Mouse (Mus musculus): Measurements from ENCODE around the gene Scn8a. TPM values are rescaled to one million over a fixed set of nuclear protein-coding genes. Genes with fewer than 3 reads are reported as not detected.

Gene Scn8a
- polyA plus RNA-seq, 1 experiment from 2014 or later, result 19.8 TPM

DNA sequence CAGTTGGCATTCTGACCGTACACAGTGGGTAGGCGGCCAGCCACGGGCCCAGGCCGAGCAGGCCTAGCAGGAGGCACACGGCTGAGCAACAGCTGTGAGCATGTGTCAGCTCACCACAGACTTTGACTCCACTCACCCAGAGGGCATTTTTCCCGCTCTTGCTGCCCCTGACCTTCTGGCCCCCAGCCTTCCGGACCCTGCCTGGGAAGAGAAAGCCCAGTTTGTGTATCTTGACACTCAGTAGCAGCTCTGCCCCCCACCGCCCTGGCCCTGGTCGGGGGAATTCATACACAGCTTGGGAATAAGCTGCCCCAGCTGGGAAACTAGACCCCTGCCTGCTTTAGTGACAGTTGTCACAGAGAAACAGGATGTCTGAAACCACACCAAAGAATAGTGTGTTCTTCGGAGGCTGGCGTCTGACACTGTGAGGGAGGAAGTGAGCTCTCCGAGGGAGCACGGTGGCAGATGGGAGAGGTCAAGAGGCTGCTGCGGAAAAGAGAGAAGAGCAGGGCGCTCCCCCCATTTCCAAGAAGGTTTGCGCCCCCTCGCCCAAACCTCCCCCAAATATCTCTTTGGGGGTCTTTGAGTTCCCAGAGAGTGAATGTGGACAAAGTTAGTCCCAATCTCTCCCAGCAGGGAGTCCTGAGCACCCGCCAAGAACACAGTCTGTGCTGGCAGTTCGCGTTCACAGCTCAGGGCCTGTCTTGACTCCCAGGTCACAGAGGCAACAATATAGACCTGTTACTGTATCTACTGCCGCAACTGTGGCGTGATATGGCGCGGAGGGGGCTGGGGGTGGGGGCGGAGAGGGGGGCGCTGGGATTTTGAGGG is 24.4 kb upstream of the Scn8a start:
- 0 out of 2 replicates have a peak overlapping the region, but pooled peaks have one; percentile 3 for H3K4me2 ChIP-seq (replicated peaks)
- no peak overlapping the region for H3K4me3 ChIP-seq
- H3K36me3 ChIP-seq, result no peaks in the 10 kb centered on the region
- 56% methylated on average over 26 of the region's 26 CpGs for WGBS
- no peak overlapping the region for H3K9ac ChIP-seq
- peaks cover 6% of the 10 kb centered on the region for H3K4me1 ChIP-seq
- H3K27ac ChIP-seq, result peak overlapping the region; percentile 42; the same call in 1 of the 2 replicates
- no peaks in the 10 kb centered on the region for H3K27me3 ChIP-seq (replicated peaks)
- no peaks in the 10 kb centered on the region; the same call in 1 of the 2 replicates for H3K9me3 ChIP-seq
- no peak for ATAC-seq (ENCODE audit: low FRiP score, low read depth)

DNA sequence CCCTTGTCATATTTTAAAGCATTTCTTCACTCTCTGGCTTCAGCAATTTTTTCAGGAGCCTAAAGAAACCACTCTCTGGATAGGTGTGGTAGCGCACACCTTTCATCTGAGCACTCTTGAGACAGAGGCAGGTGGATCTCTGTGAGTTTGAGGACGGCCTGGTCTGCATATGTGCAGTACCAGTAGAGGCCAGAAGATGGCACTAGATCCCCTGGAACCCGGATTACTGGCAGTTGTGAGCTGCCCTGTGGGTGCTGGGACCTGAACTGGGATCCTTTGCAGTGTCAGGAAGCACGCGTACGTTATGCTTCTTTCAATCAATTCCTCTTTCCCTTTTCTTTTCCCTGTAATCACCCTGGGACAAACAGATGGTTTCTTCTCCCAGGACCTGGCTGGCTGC is 22.5 kb upstream of the Scn8a start:
- no peak overlapping the region for H3K9ac ChIP-seq
- ATAC-seq (ENCODE audit: low FRiP score, low read depth), result no peak
- no peak overlapping the region for H3K4me2 ChIP-seq (replicated peaks)
- H3K36me3 ChIP-seq, result no peaks in the 10 kb centered on the region
- WGBS, result 86% methylated on average over 6 of the region's 6 CpGs
- peaks cover 6% of the 10 kb centered on the region for H3K4me1 ChIP-seq
- no peak overlapping the region for H3K4me3 ChIP-seq
- H3K27me3 ChIP-seq (replicated peaks), result no peaks in the 10 kb centered on the region
- no peak overlapping the region for H3K27ac ChIP-seq
- H3K9me3 ChIP-seq, result no peaks in the 10 kb centered on the region; the same call in 1 of the 2 replicates

DNA sequence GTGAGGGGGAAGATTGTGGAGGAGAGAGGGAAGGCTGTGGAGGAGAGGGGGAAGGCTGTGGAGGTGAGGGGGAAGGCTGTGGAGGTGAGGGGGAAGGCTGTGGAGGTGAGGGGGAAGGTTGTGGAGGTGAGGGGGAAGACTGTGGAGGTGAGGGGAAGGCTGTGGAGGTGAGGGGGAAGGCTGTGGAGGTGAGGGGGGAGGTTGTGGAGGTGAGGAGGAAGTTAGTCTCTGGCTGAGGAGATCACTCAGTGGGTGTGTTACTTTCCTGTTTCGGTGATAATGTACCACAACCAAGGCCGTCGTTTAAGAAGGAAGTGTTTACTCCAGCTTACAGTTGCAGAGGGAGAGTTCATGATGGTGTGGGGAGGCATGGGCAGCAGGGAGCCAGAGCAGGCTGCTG is 12.1 kb upstream of the Scn8a start:
- Histone ChIP-seq H3K27ac (no peak overlapping the region), H3K9me3 (no peaks in the 10 kb centered on the region), H3K9ac (no peak overlapping the region), H3K4me1 (no peaks in the 10 kb centered on the region), H3K27me3 (replicated peaks) (no peaks in the 10 kb centered on the region), H3K4me2 (replicated peaks) (no peak overlapping the region), H3K4me3 (no peak overlapping the region), H3K36me3 (no peaks in the 10 kb centered on the region)
- ATAC-seq (ENCODE audit: low FRiP score, low read depth), result no peak
- 74% methylated on average over 3 of the region's 3 CpGs for WGBS

DNA sequence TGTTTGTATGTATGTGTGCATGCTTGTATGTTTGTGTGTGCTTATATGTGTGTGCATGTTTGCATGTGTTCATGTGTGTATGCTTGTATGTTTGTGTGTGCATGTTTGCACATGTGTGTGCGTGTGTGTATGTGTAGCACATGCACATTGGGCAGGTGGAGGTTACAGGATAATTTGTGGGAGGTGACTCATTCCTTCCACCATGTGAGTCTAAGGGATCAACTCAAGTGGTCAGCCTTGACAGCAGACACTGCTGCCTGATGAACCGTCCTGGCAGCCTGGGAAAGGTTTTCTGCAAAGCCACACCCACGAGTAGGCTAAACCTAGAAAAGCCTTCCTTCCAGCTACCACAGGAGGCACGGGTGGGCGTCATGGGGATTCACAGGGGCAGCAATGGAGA is 8.8 kb upstream of the Scn8a start:
- WGBS, result 49% methylated on average over 5 of the region's 5 CpGs

DNA sequence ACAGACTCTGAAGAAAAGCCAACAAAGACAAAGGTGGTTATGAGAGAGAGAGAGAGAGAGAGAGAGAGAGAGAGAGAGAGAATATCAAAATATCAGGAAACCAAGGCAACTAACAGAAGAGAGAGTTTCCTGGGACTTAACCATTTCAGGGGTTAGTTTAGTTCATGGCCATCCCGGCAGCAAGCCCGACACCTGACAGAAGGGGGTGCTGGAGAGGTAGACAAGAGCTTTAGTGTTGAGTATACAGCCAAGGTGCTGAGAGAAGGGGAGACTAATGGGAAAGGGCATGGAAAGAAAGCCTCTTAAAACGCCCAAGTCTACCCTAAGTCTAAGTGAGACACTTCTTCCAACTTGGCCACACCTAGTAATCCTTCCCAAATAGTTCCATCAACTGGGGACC is 4.1 kb upstream of the Scn8a start:
- H3K27me3 ChIP-seq (replicated peaks), result peaks cover 7% of the 10 kb centered on the region; the same call in 1 of the 2 replicates
- no peak overlapping the region for H3K4me2 ChIP-seq (replicated peaks)
- H3K4me1 ChIP-seq, result peaks cover 5% of the 10 kb centered on the region; the same call in 1 of the 2 replicates
- H3K36me3 ChIP-seq, result no peaks in the 10 kb centered on the region
- 0 out of 2 replicates have a peak, but pooled peaks cover 3% of the 10 kb centered on the region for H3K9me3 ChIP-seq
- no peak overlapping the region for H3K4me3 ChIP-seq
- no peak overlapping the region for H3K27ac ChIP-seq
- no peak for ATAC-seq (ENCODE audit: low FRiP score, low read depth)
- WGBS, result 34% methylated on average over 3 of the region's 3 CpGs
- H3K9ac ChIP-seq, result no peak overlapping the region

More for the DNA sequence above, 8.8 kb upstream of the Scn8a start:
- no peak for ATAC-seq (ENCODE audit: low FRiP score, low read depth)
- no peaks in the 10 kb centered on the region for H3K27me3 ChIP-seq (replicated peaks)
- H3K4me2 ChIP-seq (replicated peaks), result no peak overlapping the region
- H3K36me3 ChIP-seq, result no peaks in the 10 kb centered on the region
- 0 out of 2 replicates have a peak, but pooled peaks cover 3% of the 10 kb centered on the region for H3K9me3 ChIP-seq
- no peak overlapping the region for H3K27ac ChIP-seq
- no peak overlapping the region for H3K9ac ChIP-seq
- no peak overlapping the region for H3K4me3 ChIP-seq
- no peaks in the 10 kb centered on the region for H3K4me1 ChIP-seq

DNA sequence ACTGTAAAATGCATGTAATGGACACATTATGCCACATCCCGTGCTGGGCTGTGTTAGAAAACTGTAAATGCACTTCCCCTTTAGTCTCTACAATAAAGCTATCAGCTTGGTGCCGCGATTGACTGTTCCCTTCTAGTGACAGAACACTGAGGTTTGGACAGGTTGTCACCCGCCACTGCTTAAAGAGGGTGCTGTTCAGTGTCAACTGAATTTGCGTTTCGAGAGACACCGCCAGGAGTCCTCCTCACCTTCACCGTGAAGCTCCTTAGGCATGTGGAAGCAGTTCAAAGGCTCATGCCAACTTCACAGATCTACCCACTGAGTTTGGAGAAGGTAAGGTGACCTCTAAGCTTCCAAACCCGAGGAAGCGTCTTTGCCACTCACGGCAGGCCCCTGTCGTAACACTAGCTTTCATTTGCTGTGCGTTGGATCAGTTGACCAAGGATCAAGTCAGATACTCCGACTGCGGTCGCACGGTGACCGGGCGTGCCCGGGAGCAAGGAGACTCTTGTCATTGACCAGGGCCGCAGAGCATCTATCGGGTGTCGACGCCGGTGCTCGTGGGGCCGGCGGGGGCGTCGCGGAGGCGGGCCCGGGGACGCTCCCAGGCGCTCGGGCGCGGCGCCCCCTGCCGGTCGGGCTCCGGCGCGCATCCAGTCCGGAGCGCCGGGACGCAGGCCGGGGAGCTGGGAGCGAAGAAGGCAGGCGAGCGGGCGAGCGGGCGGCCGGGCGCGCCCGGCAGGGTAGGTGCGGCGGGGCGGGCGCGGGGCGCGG is 530 bp downstream of the Scn8a start:
- WGBS, result 3% methylated on average over 52 of the region's 66 CpGs
- Histone ChIP-seq H3K4me3 (peak overlapping the region; percentile 93), H3K36me3 (no peaks in the 10 kb centered on the region), H3K27ac (no peak overlapping the region), H3K4me2 (replicated peaks) (peak overlapping the region; percentile 59), H3K9me3 (0 out of 2 replicates have a peak, but pooled peaks cover 3% of the 10 kb centered on the region), H3K4me1 (peaks cover 28% of the 10 kb centered on the region), H3K9ac (peak overlapping the region; percentile 29; the same call in 1 of the 2 replicates), H3K27me3 (replicated peaks) (peaks cover 18% of the 10 kb centered on the region)
- peak; percentile 72 for ATAC-seq (ENCODE audit: low FRiP score, low read depth)

DNA sequence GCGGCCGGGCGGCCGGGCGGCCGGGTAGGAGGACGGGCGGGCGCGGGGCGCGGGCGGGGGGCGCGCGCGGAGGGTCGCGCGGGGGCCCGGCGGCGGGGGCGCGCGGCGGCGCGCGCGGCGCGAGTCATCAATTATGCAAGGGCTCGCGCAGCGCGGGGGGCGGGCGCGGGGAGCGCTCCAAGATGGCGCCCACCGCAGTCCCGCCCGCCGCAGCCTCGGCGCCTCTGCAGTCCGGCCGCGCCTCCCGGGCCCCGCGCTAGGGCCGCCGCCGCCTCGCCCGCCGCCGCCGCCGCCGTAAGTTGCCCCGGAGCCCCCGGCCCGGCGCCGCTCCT is 1.1 kb downstream of the Scn8a start:
- H3K4me1 ChIP-seq, result peaks cover 28% of the 10 kb centered on the region
- H3K27me3 ChIP-seq (replicated peaks), result peaks cover 18% of the 10 kb centered on the region
- H3K36me3 ChIP-seq, result no peaks in the 10 kb centered on the region
- WGBS, result under 1% methylated on average over 43 of the region's 69 CpGs
- H3K9ac ChIP-seq, result peak overlapping the region; percentile 97
- H3K9me3 ChIP-seq, result 0 out of 2 replicates have a peak, but pooled peaks cover 1% of the 10 kb centered on the region
- H3K4me2 ChIP-seq (replicated peaks), result peak overlapping the region; percentile 91
- H3K27ac ChIP-seq, result peak overlapping the region; percentile 78
- peak overlapping the region; percentile 93 for H3K4me3 ChIP-seq
- ATAC-seq (ENCODE audit: low FRiP score, low read depth), result peak; percentile 42

DNA sequence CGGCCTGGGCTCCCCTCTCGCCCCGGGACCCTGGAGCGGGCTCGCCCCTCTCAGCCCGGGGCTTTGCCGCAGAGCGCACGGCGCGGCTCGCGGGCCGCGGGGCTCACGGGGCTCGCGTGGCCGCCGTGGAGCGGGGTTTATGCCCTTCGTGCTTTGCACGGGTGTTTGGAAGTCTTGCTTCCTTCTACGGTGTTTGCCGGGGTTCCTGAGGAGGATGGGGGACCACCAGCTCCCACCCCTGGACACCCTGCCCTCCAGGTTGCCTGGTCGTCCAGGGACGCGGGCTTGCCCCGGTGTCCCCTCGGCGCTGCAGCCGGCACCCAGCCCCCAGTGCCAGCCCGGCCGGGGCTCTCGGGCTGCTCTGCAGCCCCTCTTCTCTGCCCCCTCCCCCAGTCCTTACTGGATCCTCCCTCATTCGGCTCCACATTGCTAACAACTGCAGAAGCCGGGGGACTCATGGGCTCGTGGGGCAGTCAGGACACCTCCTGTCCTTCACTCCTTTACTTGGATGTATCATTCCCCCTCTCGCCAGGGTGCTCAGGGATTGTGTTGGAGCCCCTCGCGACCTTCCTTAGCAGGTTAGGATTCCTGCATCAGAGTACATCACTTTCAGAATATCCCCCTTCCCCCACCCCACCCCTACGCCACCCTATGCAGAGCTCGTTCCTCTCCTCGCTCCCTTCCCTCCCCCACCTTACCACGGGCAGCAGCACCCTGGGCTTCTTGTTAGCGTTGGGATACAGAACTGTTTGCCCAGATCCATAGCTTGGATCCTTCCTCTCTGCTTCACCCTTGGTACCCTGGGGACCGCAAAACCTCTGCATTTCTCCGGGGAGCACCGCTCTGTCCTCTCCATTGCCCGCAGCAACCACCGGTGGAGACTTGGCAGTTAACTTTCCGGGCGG is 1.7 kb downstream of the Scn8a start:
- H3K4me3 ChIP-seq, result peak overlapping the region; percentile 93
- no peaks in the 10 kb centered on the region for H3K36me3 ChIP-seq
- H3K27me3 ChIP-seq (replicated peaks), result peaks cover 18% of the 10 kb centered on the region
- no peaks in the 10 kb centered on the region for H3K9me3 ChIP-seq
- H3K4me1 ChIP-seq, result peaks cover 28% of the 10 kb centered on the region
- H3K4me2 ChIP-seq (replicated peaks), result peak overlapping the region; percentile 91
- WGBS, result under 1% methylated on average over 53 of the region's 53 CpGs
- ATAC-seq (ENCODE audit: low FRiP score, low read depth), result peak; percentile 61
- H3K27ac ChIP-seq, result peak overlapping the region; percentile 78
- H3K9ac ChIP-seq, result peak overlapping the region; percentile 97

DNA sequence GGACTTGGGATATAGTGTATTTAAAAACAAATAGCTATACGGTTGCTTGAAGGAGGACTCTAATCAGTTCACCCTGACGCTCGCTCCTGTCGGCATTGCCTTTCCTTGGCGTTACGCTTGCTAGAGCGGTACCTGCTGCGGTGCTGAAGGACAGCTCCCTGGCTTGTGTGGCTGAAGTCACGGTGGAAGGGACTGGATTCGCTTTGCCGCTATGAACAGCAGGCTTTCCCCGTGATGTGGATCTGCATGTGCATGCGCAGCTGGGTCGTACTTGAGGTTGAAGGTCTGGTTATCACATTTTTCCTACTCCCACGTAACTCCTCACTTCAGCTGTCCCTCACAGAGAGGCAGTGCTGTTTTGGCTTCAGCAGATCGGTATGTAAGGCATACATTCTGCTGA is 3.5 kb downstream of the Scn8a start:
- no peaks in the 10 kb centered on the region for H3K36me3 ChIP-seq
- H3K9ac ChIP-seq, result no peak overlapping the region
- H3K9me3 ChIP-seq, result no peaks in the 10 kb centered on the region
- H3K27me3 ChIP-seq (replicated peaks), result peaks cover 18% of the 10 kb centered on the region
- no peak overlapping the region for H3K4me3 ChIP-seq
- no peak for ATAC-seq (ENCODE audit: low FRiP score, low read depth)
- H3K4me2 ChIP-seq (replicated peaks), result peak overlapping the region; percentile 91
- 5% methylated on average over 16 of the region's 16 CpGs for WGBS
- H3K27ac ChIP-seq, result no peak overlapping the region
- peaks cover 28% of the 10 kb centered on the region for H3K4me1 ChIP-seq

DNA sequence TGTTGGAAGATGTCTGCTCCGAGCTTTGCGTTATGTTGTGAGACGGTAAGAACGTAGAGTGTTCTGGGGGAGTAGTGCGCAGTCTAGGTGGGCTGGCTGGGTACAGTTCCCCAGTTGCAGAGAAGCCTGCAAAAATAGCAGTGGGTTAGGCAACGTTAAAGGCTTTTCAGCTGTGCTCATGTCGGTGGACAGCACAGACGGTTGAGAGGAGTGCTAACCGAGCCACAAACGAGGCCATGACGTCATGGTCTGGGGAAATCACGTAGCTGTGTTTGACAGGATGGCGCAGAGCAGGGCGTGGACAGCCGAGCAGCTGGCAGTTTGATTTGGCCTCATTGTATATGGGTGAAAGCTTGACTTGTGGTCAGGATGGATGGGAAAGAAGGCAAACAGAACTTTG is 9.4 kb downstream of the Scn8a start:
- H3K36me3 ChIP-seq, result no peaks in the 10 kb centered on the region
- H3K4me1 ChIP-seq, result peaks cover 5% of the 10 kb centered on the region; the same call in 1 of the 2 replicates
- H3K27me3 ChIP-seq (replicated peaks), result no peaks in the 10 kb centered on the region
- ATAC-seq (ENCODE audit: low FRiP score, low read depth), result no peak
- H3K9me3 ChIP-seq, result no peaks in the 10 kb centered on the region
- H3K4me2 ChIP-seq (replicated peaks), result no peak overlapping the region
- WGBS, result 66% methylated on average over 15 of the region's 15 CpGs
- no peak overlapping the region for H3K4me3 ChIP-seq
- no peak overlapping the region for H3K27ac ChIP-seq
- H3K9ac ChIP-seq, result no peak overlapping the region

DNA sequence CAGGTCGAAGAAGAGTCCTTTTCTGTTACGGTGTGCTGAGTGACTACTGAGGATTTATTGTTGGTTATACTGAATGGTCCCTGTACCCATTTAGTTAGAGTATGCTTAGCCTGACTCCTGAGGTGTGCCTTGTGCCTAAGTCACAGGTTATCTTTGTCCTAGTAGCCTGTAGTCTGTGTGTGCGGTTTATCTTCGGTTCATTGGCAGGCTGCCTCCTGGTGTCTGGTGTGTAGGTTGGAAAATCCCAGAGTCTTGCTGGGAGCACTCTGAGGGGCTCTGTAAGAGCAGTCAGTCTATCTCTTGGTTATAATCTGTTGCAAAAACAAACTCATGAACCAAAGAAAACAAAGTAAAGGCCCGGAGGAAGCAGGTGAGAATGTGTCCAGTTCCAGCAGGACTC is 11.7 kb downstream of the Scn8a start:
- 83% methylated on average over 5 of the region's 5 CpGs for WGBS
- no peak for ATAC-seq (ENCODE audit: low FRiP score, low read depth)

More for the DNA sequence above, 11.7 kb downstream of the Scn8a start:
- H3K4me2 ChIP-seq (replicated peaks), result no peak overlapping the region
- no peaks in the 10 kb centered on the region for H3K27me3 ChIP-seq (replicated peaks)
- H3K4me1 ChIP-seq, result peaks cover 5% of the 10 kb centered on the region; the same call in 1 of the 2 replicates
- no peak overlapping the region for H3K4me3 ChIP-seq
- no peaks in the 10 kb centered on the region for H3K36me3 ChIP-seq
- H3K9ac ChIP-seq, result no peak overlapping the region
- no peaks in the 10 kb centered on the region for H3K9me3 ChIP-seq
- H3K27ac ChIP-seq, result no peak overlapping the region
